Mouse (Mus musculus) neutrophil, adult 59 days (primary cell): Measurements from ENCODE around the gene Akr1c14. TPM values are rescaled to one million over a fixed set of nuclear protein-coding genes. Genes with fewer than 3 reads are reported as not detected.

ENCODE experiments used
- total RNA-seq, 2 experiments: library from RNA; stranded (reverse); gene quantifications; 1 replicate in 1 of 2; 2 replicates in 1 of 2; pipeline ENCODE4 v1.2.4; 2023

Akr1c14 gene
- total RNA-seq, result not detected

GRCm38 (mm10) chr13:4048719-4049118, at the start of gene Akr1c14:
Gene Akr1c14 (plus strand): TSS chr13:4049011.

Other genes with a start within 250 kb of the Akr1c14 start
- not detected for gene Calml3, start 244.7 kb upstream of the Akr1c14 start, total RNA-seq
- not detected for gene Calm4, start 211.3 kb upstream of the Akr1c14 start, total RNA-seq
- not detected for gene Calm5, start 194.8 kb upstream of the Akr1c14 start, total RNA-seq
- 10 to 100 TPM; 18.2 to 18.7 TPM for gene Net1, start 130.8 kb upstream of the Akr1c14 start, total RNA-seq
- not detected for gene Tubal3, start 130.7 kb upstream of the Akr1c14 start, total RNA-seq
- gene Ucn3, start 103.7 kb upstream of the Akr1c14 start, total RNA-seq, result not detected
- 1 to 10 TPM in 1 of 2 experiments, under 1 TPM in 1; 0.78 to 1.0 TPM for gene Akr1c18, start 101.6 kb downstream of the Akr1c14 start, total RNA-seq
- gene Akr1c13, start 142.1 kb downstream of the Akr1c14 start, total RNA-seq, result 1 to 10 TPM; 6.7 to 9.7 TPM
- gene Akr1c19, start 179.7 kb downstream of the Akr1c14 start, total RNA-seq, result not detected
- gene Akr1c12, start 230.4 kb downstream of the Akr1c14 start, total RNA-seq, result not detected